8 mouse cellular contexts compared by ENCODE assay signal in the genomic region with DNA sequence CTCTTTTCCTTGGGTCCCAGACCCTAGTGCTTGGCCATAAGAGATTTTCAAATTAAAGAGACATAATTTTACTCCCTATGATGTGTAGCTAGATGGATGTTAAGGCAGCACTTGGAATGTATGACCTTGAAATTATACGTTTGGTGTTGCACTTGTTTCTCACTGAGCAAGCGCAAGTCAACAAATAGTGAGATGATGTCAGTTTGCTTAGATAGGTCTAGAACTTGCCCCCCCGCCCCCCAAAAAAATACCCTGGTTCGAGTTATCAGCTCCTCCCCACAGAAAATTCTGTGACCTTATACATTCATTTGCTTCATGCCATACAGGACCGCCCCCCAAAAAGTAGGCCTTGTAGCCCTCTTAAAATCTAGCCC. TPM values are rescaled to one million over a fixed set of nuclear protein-coding genes. Genes with fewer than 3 reads are reported as not detected.
DNase-seq lines count a peak whose midpoint lies in the region; ATAC-seq and TF ChIP-seq lines count a peak whose summit lies in the region.

No protein-coding gene starts in this region.

- DNase-seq in kidney, adult 2 months: no peak
- DNase-seq in kidney, postnatal 36 days: no peak
- DNase-seq in embryonic facial prominence, embryonic 10.5 days (ENCODE audit: low spot score): no peak
- DNase-seq in midbrain, embryonic 14.5 days: no peak
- no peak for DNase-seq in cerebellum, adult 11-12 months
- DNase-seq in left cerebral cortex, postnatal 36 days (ENCODE audit: low spot score in 2 of 2): no peak
- no peak for DNase-seq in urinary bladder, adult 18-20 months (ENCODE audit: low spot score in 2 of 2)

- no peaks in the 10 kb centered on the region for H3K36me3 ChIP-seq in kidney, adult 2 months (ENCODE audit: control insufficient read depth, insufficient read depth, low read length)
- H3K36me3 ChIP-seq in embryonic facial prominence, embryonic 10.5 days (replicated peaks): peaks cover 58% of the 10 kb centered on the region
- no peaks in the 10 kb centered on the region for H3K36me3 ChIP-seq in hindbrain, embryonic 15.5 days
- H3K36me3 ChIP-seq in midbrain, embryonic 14.5 days (ENCODE audit: control insufficient read depth, insufficient read depth, low read length): no peaks in the 10 kb centered on the region; the same call in 1 of the 2 replicates

- H3K9me3 ChIP-seq in embryonic facial prominence, embryonic 10.5 days: no peaks in the 10 kb centered on the region
- H3K9me3 ChIP-seq in hindbrain, embryonic 15.5 days: no peaks in the 10 kb centered on the region
- H3K9me3 ChIP-seq in midbrain, embryonic 14.5 days (ENCODE audit: control insufficient read depth, low read length): no peaks in the 10 kb centered on the region

- TF ChIP-seq CTCF in kidney, adult 2 months (conservative IDR thresholded peaks at IDR 0.05; ENCODE audit: insufficient read depth, insufficient read length, low read depth, low read length): no peak

- H3K4me2 ChIP-seq in hindbrain, embryonic 15.5 days: peak overlapping the region; percentile 80
- H3K4me2 ChIP-seq in midbrain, embryonic 14.5 days (ENCODE audit: low read length): peak overlapping the region; percentile 80

- peak overlapping the region; percentile 32; the same call in 1 of the 2 replicates for H3K27ac ChIP-seq in kidney, adult 2 months (ENCODE audit: insufficient read depth, low read depth, low read length)
- peak overlapping the region; percentile 65 for H3K27ac ChIP-seq in embryonic facial prominence, embryonic 10.5 days (replicated peaks)
- H3K27ac ChIP-seq in hindbrain, embryonic 15.5 days (replicated peaks): peak overlapping the region; percentile 44; the same call in 1 of the 2 replicates
- no peak overlapping the region for H3K27ac ChIP-seq in midbrain, embryonic 14.5 days (replicated peaks; ENCODE audit: low read depth, low read length)

- no peak for TF ChIP-seq POLR2A in kidney, adult 2 months (IDR thresholded peaks at IDR 0.05; ENCODE audit: low read depth, low read length)

- H3K4me3 ChIP-seq in kidney, adult 2 months (ENCODE audit: insufficient read depth, low read depth, low read length): peak overlapping the region; percentile 38
- H3K4me3 ChIP-seq in embryonic facial prominence, embryonic 10.5 days: peak overlapping the region; percentile 83
- H3K4me3 ChIP-seq in hindbrain, embryonic 15.5 days: peak overlapping the region; percentile 39
- H3K4me3 ChIP-seq in midbrain, embryonic 14.5 days (replicated peaks; ENCODE audit: low read depth, low read length): no peak overlapping the region; the same call in 1 of the 2 replicates

- WGBS in kidney, adult 2 months: 55% methylated on average over 5 of the region's 5 CpGs
- 61% methylated on average over 5 of the region's 5 CpGs for WGBS in embryonic facial prominence, embryonic 10.5 days
- 58% methylated on average over 5 of the region's 5 CpGs for WGBS in hindbrain, embryonic 15.5 days
- WGBS in midbrain, embryonic 14.5 days: 57% methylated on average over 5 of the region's 5 CpGs

- H3K27me3 ChIP-seq in kidney, adult 2 months (replicated peaks; ENCODE audit: control insufficient read depth, insufficient read depth, low read length): no peaks in the 10 kb centered on the region
- no peaks in the 10 kb centered on the region for H3K27me3 ChIP-seq in embryonic facial prominence, embryonic 10.5 days (replicated peaks; ENCODE audit: low read depth, poor library complexity, severe bottlenecking)
- H3K27me3 ChIP-seq in hindbrain, embryonic 15.5 days: no peaks in the 10 kb centered on the region
- no peaks in the 10 kb centered on the region for H3K27me3 ChIP-seq in midbrain, embryonic 14.5 days (ENCODE audit: control insufficient read depth, insufficient read depth, low read length)

- H3K9ac ChIP-seq in hindbrain, embryonic 15.5 days: no peak overlapping the region
- no peak overlapping the region; the same call in 1 of the 2 replicates for H3K9ac ChIP-seq in midbrain, embryonic 14.5 days (replicated peaks; ENCODE audit: low read length)

- H3K4me1 ChIP-seq in kidney, adult 2 months (ENCODE audit: control insufficient read depth, insufficient read depth, low read length): no peaks in the 10 kb centered on the region
- peaks cover 70% of the 10 kb centered on the region for H3K4me1 ChIP-seq in embryonic facial prominence, embryonic 10.5 days
- H3K4me1 ChIP-seq in hindbrain, embryonic 15.5 days (replicated peaks): peaks cover 10% of the 10 kb centered on the region
- H3K4me1 ChIP-seq in midbrain, embryonic 14.5 days (ENCODE audit: control insufficient read depth, insufficient read depth, low read length): peaks cover 10% of the 10 kb centered on the region; the same call in 1 of the 2 replicates

- ATAC-seq in hindbrain, embryonic 15.5 days (ENCODE audit: low FRiP score, low read depth): no peak; the same call in 1 of the 2 replicates
- ATAC-seq in midbrain, embryonic 14.5 days (ENCODE audit: low FRiP score, low TSS enrichment): no peak

- intact Hi-C loops in left cerebral cortex, postnatal 36 days (cut with DNase I): loop anchor here (10.0 kb wide), 1 partner anchor 202 kb away; the partner anchor contains the start of gene Csf3

RNA-seq across cellular contexts. Expression of gene Cdc6, which starts 0.6 kb away (rescaled TPM):
- 0.11 and 0.14 TPM in 2 replicates for polyA plus RNA-seq in kidney, adult 2 months (2012; rRNA removed)
- 65.1 and 69.1 TPM in 2 replicates for polyA plus RNA-seq in embryonic facial prominence, embryonic 10.5 days (2016; fragmentation: Nextera tagmentation; extraction: Ambion mirVana)
- polyA plus RNA-seq in hindbrain, embryonic 15.5 days (2015; fragmentation: Nextera tagmentation; extraction: Ambion mirVana): 5.5 and 6.0 TPM in 2 replicates
- polyA plus RNA-seq in midbrain, embryonic 14.5 days (2014; fragmentation: Nextera tagmentation; extraction: Ambion mirVana): 2.5 and 5.6 TPM in 2 replicates
- under 1 TPM; 0.39 to 0.47 TPM for total RNA-seq in left cerebral cortex, postnatal 36 days (2021)

RNA-seq across cellular contexts. Expression of gene Rara, which starts 20.6 kb away (rescaled TPM):
- polyA plus RNA-seq in kidney, adult 2 months (2012; rRNA removed): 18.0 and 19.6 TPM in 2 replicates
- polyA plus RNA-seq in embryonic facial prominence, embryonic 10.5 days (2016; fragmentation: Nextera tagmentation; extraction: Ambion mirVana): 34.0 and 35.6 TPM in 2 replicates
- 11.4 and 16.8 TPM in 2 replicates for polyA plus RNA-seq in hindbrain, embryonic 15.5 days (2015; fragmentation: Nextera tagmentation; extraction: Ambion mirVana)
- polyA plus RNA-seq in midbrain, embryonic 14.5 days (2014; fragmentation: Nextera tagmentation; extraction: Ambion mirVana): 8.8 and 11.0 TPM in 2 replicates
- total RNA-seq in left cerebral cortex, postnatal 36 days (2021): 10 to 100 TPM; 10.5 to 11.6 TPM

RNA-seq across cellular contexts. Expression of gene Wipf2, which starts 43.6 kb away (rescaled TPM):
- 8.7 and 9.9 TPM in 2 replicates for polyA plus RNA-seq in kidney, adult 2 months (2012; rRNA removed)
- 5.0 and 5.4 TPM in 2 replicates for polyA plus RNA-seq in embryonic facial prominence, embryonic 10.5 days (2016; fragmentation: Nextera tagmentation; extraction: Ambion mirVana)
- polyA plus RNA-seq in hindbrain, embryonic 15.5 days (2015; fragmentation: Nextera tagmentation; extraction: Ambion mirVana): 4.4 and 4.5 TPM in 2 replicates
- polyA plus RNA-seq in midbrain, embryonic 14.5 days (2014; fragmentation: Nextera tagmentation; extraction: Ambion mirVana): 5.4 and 6.1 TPM in 2 replicates
- total RNA-seq in left cerebral cortex, postnatal 36 days (2021): 10 to 100 TPM; 67.4 to 74.6 TPM
